Mouse (Mus musculus) hindbrain, embryonic 16.5 days (tissue): Measurements from ENCODE around the gene Arhgap15. TPM values are rescaled to one million over a fixed set of nuclear protein-coding genes. Genes with fewer than 3 reads are reported as not detected.

Experiments used
- ATAC-seq: fragments of 200-750 bp; cut with Nextera tagmentation; 2 replicates; pipeline ENCODE4 v1.8.0; 2017; ENCODE audit warnings: moderate TSS enrichment, moderate library complexity
- H3K27ac ChIP-seq: fragments of 300-500 bp; sonication (generic); 2 replicates; pipeline ENCODE4 v1.5.1; 2014; ENCODE audit warnings: low read depth, mild to moderate bottlenecking, control low read depth, low read length, moderate library complexity
- H3K27me3 ChIP-seq: fragments of 300-500 bp; sonication (generic); replicated peaks from 2 replicates; pipeline ENCODE4 v1.6.1; 2014; ENCODE audit warnings: low read length; ENCODE audit not compliant: control insufficient read depth, insufficient read depth
- H3K36me3 ChIP-seq: fragments of 300-500 bp; sonication (generic); 2 replicates; pipeline ENCODE4 v1.6.1; 2014; ENCODE audit warnings: mild to moderate bottlenecking, low read length, moderate library complexity, mixed read lengths; ENCODE audit not compliant: control insufficient read depth, insufficient read depth
- H3K4me1 ChIP-seq: fragments of 300-500 bp; sonication (generic); 2 replicates; pipeline ENCODE4 v1.6.1; 2014; ENCODE audit warnings: low read depth, low read length; ENCODE audit not compliant: control insufficient read depth, insufficient read depth
- H3K4me2 ChIP-seq: fragments of 300-500 bp; sonication (generic); 2 replicates; pipeline ENCODE4 v1.6.1; 2014; ENCODE audit warnings: mild to moderate bottlenecking, low read length, control low read depth, moderate library complexity
- H3K4me3 ChIP-seq: fragments of 300-500 bp; sonication (generic); 2 replicates; pipeline ENCODE4 v1.5.1; 2014; ENCODE audit warnings: mild to moderate bottlenecking, low read length, control low read depth, moderate library complexity
- H3K9ac ChIP-seq: fragments of 300-500 bp; sonication (generic); 2 replicates; pipeline ENCODE4 v1.6.1; 2014; ENCODE audit warnings: low read depth, mild to moderate bottlenecking, control low read depth, low read length, moderate library complexity
- H3K9me3 ChIP-seq: fragments of 300-500 bp; sonication (generic); 2 replicates; pipeline ENCODE4 v1.6.1; 2014; ENCODE audit warnings: mild to moderate bottlenecking, low read length, moderate library complexity; ENCODE audit not compliant: control insufficient read depth
- WGBS: fragments of 180-500 bp; shearing (Covaris S2); extraction: QIAGEN DNeasy Blood & Tissue Kit; methylation state at CpG from one replicate; pipeline ENCODE4 v1.1.7; 2014; 5-methylcytosine and 5-hydroxymethylcytosine counted together
- polyA plus RNA-seq: library from polyadenylated mRNA; unstranded; fragments of >200 nt; fragmentation: Nextera tagmentation; extraction: Ambion mirVana; gene quantifications from 2 replicates; pipeline ENCODE4 v1.2.1, GENCODE M21; 2015

Arhgap15 gene
- polyA plus RNA-seq, 1 experiment from 2014 or later, result 3.0 TPM

DNA sequence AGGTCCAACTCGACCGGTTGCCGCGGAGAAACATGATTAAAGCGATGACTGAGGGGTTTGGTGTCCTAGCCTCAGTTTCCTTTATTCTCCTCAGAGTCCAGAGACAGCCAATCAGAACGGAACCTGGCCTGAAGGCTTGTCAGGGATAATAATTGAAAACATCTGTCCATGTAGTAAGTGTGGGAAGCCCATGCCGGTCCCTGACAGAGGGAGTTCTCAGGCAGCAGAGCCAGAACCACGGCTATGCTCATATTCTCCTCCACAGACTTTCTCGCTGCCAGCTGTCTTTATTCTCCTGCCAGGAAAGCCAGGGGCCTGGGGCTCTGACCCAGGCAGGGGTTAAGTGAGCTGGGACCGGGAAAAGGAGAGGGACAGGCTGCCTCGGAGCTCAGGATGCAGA is 606.7 kb downstream of the Arhgap15 start:
- Histone ChIP-seq H3K27me3 (no peaks in the 10 kb centered on the region), H3K9me3 (no peaks in the 10 kb centered on the region), H3K4me3 (no peak overlapping the region), H3K4me2 (no peak overlapping the region), H3K9ac (no peak overlapping the region), H3K4me1 (no peaks in the 10 kb centered on the region), H3K36me3 (no peaks in the 10 kb centered on the region), H3K27ac (no peak overlapping the region)
- WGBS, result 66% methylated on average over 11 of the region's 11 CpGs
- ATAC-seq, result no peak

DNA sequence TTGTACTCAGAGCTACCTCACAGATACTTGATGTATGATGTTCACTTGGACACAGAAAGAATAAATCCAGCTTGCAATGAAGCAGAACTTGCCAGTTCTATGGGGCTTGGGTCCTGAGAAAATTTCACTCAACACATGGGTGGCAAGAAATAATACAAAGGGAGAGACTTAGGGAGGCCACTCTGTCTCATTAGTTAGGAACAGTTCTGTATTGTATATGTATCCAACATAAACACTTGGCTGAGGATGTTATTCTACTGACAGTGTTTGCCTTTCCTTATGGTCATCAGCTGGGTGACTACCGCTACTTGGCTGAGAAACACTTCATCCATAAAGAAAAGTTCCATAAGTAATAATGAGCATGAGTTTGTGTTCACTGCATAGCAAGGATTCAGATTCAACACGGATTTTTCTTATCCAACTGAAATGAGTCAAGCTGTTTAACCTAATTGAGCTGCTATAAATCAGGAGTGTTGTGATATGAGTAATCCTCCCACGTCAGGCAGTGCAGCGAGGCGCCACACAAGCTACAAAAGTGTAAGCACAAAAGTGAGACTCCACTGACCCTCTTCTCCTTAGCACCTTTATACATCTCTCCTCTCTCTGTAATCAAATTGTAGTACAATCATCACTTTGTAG is 607.7 kb downstream of the Arhgap15 start:
- no peak overlapping the region for H3K4me2 ChIP-seq
- 86% methylated on average over 5 of the region's 5 CpGs for WGBS
- ATAC-seq, result no peak

DNA sequence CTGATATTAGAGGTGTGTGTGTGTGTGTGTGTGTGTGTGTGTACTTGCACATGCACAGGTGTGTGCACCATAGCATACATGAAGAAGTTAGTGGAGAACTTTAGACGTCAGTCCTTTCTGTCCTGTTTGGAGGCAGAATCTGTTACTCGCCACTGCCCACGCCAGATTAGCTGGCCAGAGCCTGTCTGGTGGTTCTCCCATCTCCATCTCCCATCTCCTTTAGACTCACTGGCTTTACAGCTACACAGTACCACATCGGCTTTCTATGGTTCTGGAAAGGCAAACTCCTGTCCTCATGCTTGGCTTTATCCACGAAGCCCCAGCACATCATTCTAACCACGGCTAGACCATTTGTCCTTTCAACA is 608.2 kb downstream of the Arhgap15 start:
- Histone ChIP-seq H3K4me1 (no peaks in the 10 kb centered on the region), H3K9me3 (no peaks in the 10 kb centered on the region), H3K9ac (no peak overlapping the region), H3K36me3 (no peaks in the 10 kb centered on the region), H3K4me3 (no peak overlapping the region), H3K27me3 (no peaks in the 10 kb centered on the region), H3K4me2 (no peak overlapping the region), H3K27ac (no peak overlapping the region)
- WGBS, result 96% methylated on average over 6 of the region's 6 CpGs
- no peak for ATAC-seq

More for the DNA sequence above, 607.7 kb downstream of the Arhgap15 start:
- H3K27ac ChIP-seq, result no peak overlapping the region
- H3K9ac ChIP-seq, result no peak overlapping the region
- no peaks in the 10 kb centered on the region for H3K36me3 ChIP-seq
- no peaks in the 10 kb centered on the region for H3K9me3 ChIP-seq
- no peaks in the 10 kb centered on the region for H3K27me3 ChIP-seq
- H3K4me1 ChIP-seq, result no peaks in the 10 kb centered on the region
- no peak overlapping the region for H3K4me3 ChIP-seq

DNA sequence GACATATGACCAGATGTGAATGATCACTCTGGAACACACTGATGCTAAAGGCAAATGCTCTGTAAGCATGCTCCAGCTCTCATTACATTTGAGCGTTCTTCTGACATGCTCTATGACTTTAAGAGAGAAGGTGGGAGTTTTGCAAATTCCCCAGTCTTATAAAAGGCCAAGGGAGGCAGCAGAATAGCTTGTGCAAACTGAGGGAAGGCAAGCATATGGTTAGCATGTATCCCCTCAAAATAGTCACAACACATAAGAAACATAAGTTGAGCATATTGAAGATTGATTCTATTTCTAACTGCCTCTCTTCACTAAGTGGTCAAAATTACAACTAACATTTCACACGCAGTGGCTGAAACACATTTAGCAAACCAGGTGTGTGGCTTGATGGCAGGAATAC is 631.6 kb downstream of the Arhgap15 start:
- Histone ChIP-seq H3K36me3 (no peaks in the 10 kb centered on the region), H3K27me3 (no peaks in the 10 kb centered on the region), H3K9me3 (no peaks in the 10 kb centered on the region), H3K4me2 (no peak overlapping the region), H3K4me1 (no peaks in the 10 kb centered on the region), H3K9ac (no peak overlapping the region), H3K4me3 (no peak overlapping the region), H3K27ac (no peak overlapping the region)
- WGBS, result 81% methylated on average over 2 of the region's 2 CpGs
- no peak for ATAC-seq

DNA sequence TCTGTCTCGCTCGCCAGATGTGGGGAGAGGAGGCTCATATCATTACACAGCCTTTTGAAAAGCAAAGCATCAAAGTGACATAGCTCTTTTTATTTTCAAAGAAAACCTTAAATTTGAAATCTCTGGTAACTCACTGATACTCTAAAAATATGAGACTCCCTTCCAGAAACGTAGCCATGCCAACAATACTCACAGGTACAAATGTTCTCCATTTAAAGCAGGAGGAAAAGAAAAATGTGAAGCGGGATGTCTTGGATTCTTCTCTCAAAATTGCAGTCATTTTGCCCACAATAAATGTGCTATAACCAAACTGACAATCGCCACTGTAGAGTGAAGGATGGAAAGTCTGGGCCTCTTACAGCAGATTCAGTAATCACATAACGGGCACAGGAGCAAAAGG is 635.9 kb downstream of the Arhgap15 start:
- no peak overlapping the region for H3K27ac ChIP-seq
- H3K4me3 ChIP-seq, result no peak overlapping the region
- no peaks in the 10 kb centered on the region for H3K9me3 ChIP-seq
- no peaks in the 10 kb centered on the region for H3K36me3 ChIP-seq
- H3K27me3 ChIP-seq, result no peaks in the 10 kb centered on the region
- H3K9ac ChIP-seq, result no peak overlapping the region
- H3K4me1 ChIP-seq, result no peaks in the 10 kb centered on the region
- no peak for ATAC-seq
- H3K4me2 ChIP-seq, result no peak overlapping the region
- 90% methylated on average over 6 of the region's 6 CpGs for WGBS

DNA sequence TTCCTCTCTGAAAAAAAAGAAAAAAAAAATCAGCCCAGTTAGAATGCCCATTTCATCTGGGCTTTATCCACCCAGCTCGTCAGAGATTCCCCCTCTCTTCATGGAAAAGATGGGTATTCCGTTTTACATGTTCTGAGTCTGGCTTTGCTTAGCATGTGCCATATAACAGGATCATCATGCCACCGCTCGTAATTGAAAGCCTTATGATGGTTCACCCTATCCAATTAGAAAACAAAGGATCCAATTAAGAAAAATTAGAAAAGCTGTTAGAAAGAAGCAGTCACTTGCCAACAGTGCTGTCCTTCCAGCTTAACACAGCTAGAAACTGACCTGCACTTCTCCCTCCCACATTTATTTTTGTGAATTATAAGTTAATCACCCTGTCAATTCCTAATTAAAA is 640.9 kb downstream of the Arhgap15 start:
- H3K4me2 ChIP-seq, result no peak overlapping the region
- no peaks in the 10 kb centered on the region for H3K9me3 ChIP-seq
- WGBS, result 67% methylated on average over 4 of the region's 4 CpGs
- no peak overlapping the region for H3K9ac ChIP-seq
- no peak for ATAC-seq
- no peaks in the 10 kb centered on the region for H3K4me1 ChIP-seq
- no peak overlapping the region for H3K4me3 ChIP-seq
- H3K36me3 ChIP-seq, result no peaks in the 10 kb centered on the region
- H3K27me3 ChIP-seq, result no peaks in the 10 kb centered on the region
- H3K27ac ChIP-seq, result no peak overlapping the region

DNA sequence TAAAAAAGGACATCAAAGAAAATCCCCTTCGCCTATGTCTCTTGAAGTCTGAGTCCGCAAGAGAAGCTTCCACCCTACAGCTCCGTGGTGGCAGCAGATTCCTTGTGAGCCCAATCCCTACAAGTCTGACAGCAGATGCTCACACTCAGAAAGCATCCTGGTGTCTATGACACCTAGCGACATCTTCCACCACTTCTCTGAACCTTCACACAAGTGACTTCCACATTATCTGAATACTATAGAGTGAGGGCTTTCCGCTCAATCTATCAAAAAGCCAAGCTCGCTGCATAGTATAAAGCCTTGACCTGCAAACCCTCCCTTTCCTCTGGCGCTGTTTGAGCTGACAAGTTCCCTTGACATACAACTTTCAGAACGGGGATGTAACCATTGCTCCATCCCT is 645.2 kb downstream of the Arhgap15 start:
- 90% methylated on average over 8 of the region's 8 CpGs for WGBS
- ATAC-seq, result no peak
- no peak overlapping the region for H3K4me3 ChIP-seq
- H3K9me3 ChIP-seq, result no peaks in the 10 kb centered on the region
- H3K27ac ChIP-seq, result no peak overlapping the region
- no peak overlapping the region for H3K4me2 ChIP-seq
- no peak overlapping the region for H3K9ac ChIP-seq
- no peaks in the 10 kb centered on the region; the same call in 1 of the 2 replicates for H3K4me1 ChIP-seq
- no peaks in the 10 kb centered on the region for H3K27me3 ChIP-seq
- no peaks in the 10 kb centered on the region for H3K36me3 ChIP-seq

DNA sequence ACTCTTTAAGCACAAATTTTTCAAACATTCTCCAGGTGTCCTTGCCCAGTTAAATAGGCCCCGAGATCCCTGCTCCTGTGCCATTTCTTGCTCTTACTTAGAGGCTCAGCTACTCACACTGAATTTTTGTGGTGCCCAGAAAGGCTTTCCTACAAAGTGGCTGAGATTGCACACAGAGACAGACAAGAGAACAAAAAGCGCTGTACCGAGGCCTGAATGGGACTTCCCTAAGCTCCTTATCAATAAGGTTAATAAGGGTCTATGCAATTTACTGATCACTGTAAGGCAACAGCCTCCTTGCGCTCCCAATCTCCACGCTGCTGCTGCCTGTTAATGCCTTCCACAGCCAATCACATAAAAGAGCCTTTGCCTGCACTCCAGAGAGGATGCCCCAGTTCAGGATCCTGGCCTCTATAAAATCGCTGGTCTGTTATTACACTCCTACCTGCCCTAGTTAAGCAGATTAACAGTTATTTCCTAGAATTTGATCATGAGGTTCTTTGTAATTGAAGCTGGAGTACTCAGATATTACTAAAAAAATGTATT is 646.4 kb downstream of the Arhgap15 start:
- Histone ChIP-seq H3K27me3 (no peaks in the 10 kb centered on the region), H3K4me3 (no peak overlapping the region), H3K27ac (no peak overlapping the region), H3K9ac (no peak overlapping the region), H3K4me2 (no peak overlapping the region), H3K9me3 (no peaks in the 10 kb centered on the region), H3K36me3 (no peaks in the 10 kb centered on the region), H3K4me1 (no peaks in the 10 kb centered on the region; the same call in 1 of the 2 replicates)
- 34% methylated on average over 6 of the region's 6 CpGs for WGBS
- ATAC-seq, result no peak

DNA sequence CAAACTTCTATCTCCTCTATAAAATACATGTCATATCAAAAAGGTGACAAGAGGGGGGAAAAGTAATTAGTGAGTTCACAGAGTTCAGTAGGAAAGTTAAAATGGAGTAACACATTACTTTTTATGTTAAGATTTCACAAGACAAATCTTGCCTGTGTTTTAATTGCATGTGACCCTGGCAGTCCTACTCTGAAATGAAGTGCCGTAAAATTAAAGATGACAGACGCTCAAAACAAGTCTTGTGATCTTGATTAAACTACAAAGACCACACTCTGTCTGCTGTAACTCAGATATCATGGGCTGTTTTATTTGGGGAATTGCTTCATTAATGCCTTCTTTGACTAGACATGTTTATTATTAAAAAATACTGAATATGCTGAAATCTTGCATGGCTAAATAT is 647.0 kb downstream of the Arhgap15 start:
- Histone ChIP-seq H3K4me2 (no peak overlapping the region), H3K27ac (no peak overlapping the region), H3K4me1 (no peaks in the 10 kb centered on the region; the same call in 1 of the 2 replicates), H3K36me3 (no peaks in the 10 kb centered on the region), H3K9ac (no peak overlapping the region), H3K27me3 (no peaks in the 10 kb centered on the region), H3K9me3 (no peaks in the 10 kb centered on the region), H3K4me3 (no peak overlapping the region)
- WGBS, result 70% methylated on average over 2 of the region's 2 CpGs
- no peak for ATAC-seq
